Mouse (Mus musculus): ENCODE data around the gene Tbkbp1.

GRCm38 (mm10) chr11:97152023-97152426, 730 bp upstream of the Tbkbp1 start:
- TF ChIP-seq POLR2AphosphoS2 (IDR thresholded peaks at IDR 0.05; ENCODE audit: insufficient read length, low read depth) (no peak), POLR2A (IDR thresholded peaks at IDR 0.05; ENCODE audit: insufficient read length, low read depth) (no peak), TCF12 (IDR thresholded peaks at IDR 0.05; ENCODE audit: insufficient read depth, poor library complexity, severe bottlenecking) (no peak), USF1 (IDR thresholded peaks at IDR 0.05; ENCODE audit: low read depth) (no peak), MYOD1 (IDR thresholded peaks at IDR 0.05; ENCODE audit: control insufficient read depth in 1 of 3, insufficient read length in 2 of 3, low read depth in 2 of 3) (no peak), SRF (IDR thresholded peaks at IDR 0.05; ENCODE audit: control insufficient read depth, insufficient read length, low read depth) (no peak), MYOG (IDR thresholded peaks at IDR 0.05; ENCODE audit: control insufficient read depth in 1 of 3, insufficient read depth in 1 of 3, insufficient read length in 2 of 3, low read depth in 2 of 3) (no peak), MAX (IDR thresholded peaks at IDR 0.05; ENCODE audit: low read depth) (no peak), TCF3 (IDR thresholded peaks at IDR 0.05; ENCODE audit: insufficient read length, low read depth) (no peak), CEBPB (IDR thresholded peaks at IDR 0.05; ENCODE audit: insufficient read depth, poor library complexity, severe bottlenecking) (no peak), E2F4 (IDR thresholded peaks at IDR 0.05; ENCODE audit: insufficient read depth) (no peak), REST (IDR thresholded peaks at IDR 0.05; ENCODE audit: insufficient read depth, insufficient read length) (peak; percentile 86)

Measured in myocyte (in vitro differentiated cells).